Mouse (Mus musculus) embryonic facial prominence, embryonic 12.5 days (tissue): ENCODE measurements at regions not wholly inside any gene's neighbourhood (a gene's known extent, or its start where the extent isn't known, plus 50 kb on each side); places are given as distances from the start of the nearest gene placed in this dataset.

ENCODE experiments used
- ATAC-seq: fragments of 200-750 bp; cut with Nextera tagmentation; 2 replicates; pipeline ENCODE4 v1.8.0; 2017; ENCODE audit not compliant: insufficient number of reproducible peaks, insufficient read depth, low FRiP score, low TSS enrichment
- H3K27ac ChIP-seq: fragments of 300-500 bp; sonication (generic); 2 replicates; pipeline ENCODE4 v1.5.1; 2016; ENCODE audit warnings: mild to moderate bottlenecking
- H3K27me3 ChIP-seq: fragments of 300-500 bp; sonication (generic); 2 replicates; pipeline ENCODE4 v1.6.1; 2016; ENCODE audit warnings: mild to moderate bottlenecking, moderate library complexity
- H3K36me3 ChIP-seq: fragments of 300-500 bp; sonication (generic); 2 replicates; pipeline ENCODE4 v1.6.1; 2016; ENCODE audit warnings: mild to moderate bottlenecking
- H3K4me1 ChIP-seq: fragments of 300-500 bp; sonication (generic); 2 replicates; pipeline ENCODE4 v1.6.1; 2016
- H3K4me2 ChIP-seq: fragments of 300-500 bp; sonication (generic); replicated peaks from 2 replicates; pipeline ENCODE4 v1.6.1; 2016; ENCODE audit warnings: mild to moderate bottlenecking, moderate library complexity
- H3K4me3 ChIP-seq: fragments of 300-500 bp; sonication (generic); 2 replicates; pipeline ENCODE4 v1.5.1; 2016; ENCODE audit warnings: mild to moderate bottlenecking
- H3K9ac ChIP-seq: fragments of 300-500 bp; sonication (generic); 2 replicates; pipeline ENCODE4 v1.6.1; 2016; ENCODE audit warnings: mild to moderate bottlenecking, moderate library complexity
- H3K9me3 ChIP-seq: fragments of 300-500 bp; sonication (generic); 2 replicates; pipeline ENCODE4 v1.6.1; 2016; ENCODE audit warnings: mild to moderate bottlenecking, moderate library complexity
- WGBS: fragments of 180-500 bp; shearing (Covaris S2); methylation state at CpG from one replicate; pipeline ENCODE4 v1.1.7; 2016; 5-methylcytosine and 5-hydroxymethylcytosine counted together

DNA sequence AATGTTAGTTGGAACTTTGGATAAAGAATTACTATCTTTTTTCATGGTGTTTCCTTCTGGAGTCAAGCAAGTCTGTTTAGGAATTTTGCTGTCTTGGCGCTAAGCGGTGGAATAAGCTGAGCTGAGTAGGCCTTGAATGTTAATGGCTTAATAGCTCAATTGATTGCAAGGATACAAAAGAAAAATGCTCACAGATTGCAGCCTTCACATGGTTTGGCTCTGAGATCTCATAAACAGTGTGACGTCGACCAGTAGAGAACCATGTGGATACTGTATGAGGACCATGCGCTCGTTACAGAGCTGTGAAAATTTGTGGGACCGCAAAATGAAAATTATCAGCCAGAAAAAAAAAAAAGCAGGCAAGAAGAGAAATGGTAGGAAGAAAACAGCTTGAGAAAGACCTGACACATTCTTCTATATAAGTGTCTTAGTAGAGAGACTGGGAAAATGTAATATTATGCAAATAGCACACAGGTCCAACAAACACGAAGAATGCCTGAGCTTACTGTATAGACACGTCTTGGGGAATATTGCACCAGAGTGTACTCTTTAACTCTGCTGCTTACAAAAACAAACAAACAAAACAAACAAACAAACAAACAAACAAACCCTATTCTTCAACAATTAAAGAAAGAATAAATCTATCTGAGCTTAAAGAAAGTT is 766.9 kb downstream of the Cypt12 start:
- H3K27me3 ChIP-seq: no peaks in the 10 kb centered on the region
- no peak overlapping the region for H3K27ac ChIP-seq
- no peak overlapping the region for H3K9ac ChIP-seq
- 93% methylated on average over 9 of the region's 9 CpGs for WGBS
- H3K9me3 ChIP-seq: no peaks in the 10 kb centered on the region
- H3K4me3 ChIP-seq: no peak overlapping the region
- H3K4me2 ChIP-seq: no peak overlapping the region
- no peaks in the 10 kb centered on the region for H3K36me3 ChIP-seq
- ATAC-seq: no peak
- H3K4me1 ChIP-seq: no peaks in the 10 kb centered on the region

GRCm38 (mm10) chr3:18715776-18716175 is 767.6 kb downstream of the Cypt12 start:
- no peak for ATAC-seq
- Histone ChIP-seq H3K27ac (no peak overlapping the region), H3K27me3 (no peaks in the 10 kb centered on the region), H3K4me2 (no peak overlapping the region), H3K4me3 (no peak overlapping the region), H3K9me3 (no peaks in the 10 kb centered on the region), H3K9ac (no peak overlapping the region), H3K36me3 (no peaks in the 10 kb centered on the region), H3K4me1 (no peaks in the 10 kb centered on the region)
- WGBS: 88% methylated on average over 5 of the region's 5 CpGs

DNA sequence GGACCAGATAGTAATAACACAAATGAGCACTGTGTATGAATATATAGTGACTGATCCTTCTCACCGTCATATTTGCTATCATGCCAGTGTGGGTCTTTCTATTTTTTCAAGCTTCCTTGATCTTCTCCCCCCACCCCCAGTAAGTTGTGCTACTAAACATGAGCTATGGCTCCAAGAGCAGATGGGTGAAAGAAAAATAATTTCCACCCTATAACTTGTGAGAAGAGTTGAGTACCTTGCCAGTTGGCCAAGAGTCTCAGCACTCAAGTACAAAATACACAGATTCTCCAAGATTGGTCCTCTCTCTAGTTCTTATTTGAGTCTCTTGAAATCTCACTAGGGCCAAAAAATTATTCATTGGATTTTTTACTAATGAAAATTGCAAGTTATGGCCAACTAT is 777.3 kb downstream of the Cypt12 start:
- Histone ChIP-seq H3K36me3 (no peaks in the 10 kb centered on the region), H3K9ac (no peak overlapping the region), H3K4me3 (no peak overlapping the region), H3K27me3 (no peaks in the 10 kb centered on the region), H3K4me1 (no peaks in the 10 kb centered on the region), H3K27ac (no peak overlapping the region), H3K9me3 (no peaks in the 10 kb centered on the region), H3K4me2 (no peak overlapping the region)
- 95% methylated on average over 1 of the region's 1 CpGs for WGBS
- ATAC-seq: no peak

DNA sequence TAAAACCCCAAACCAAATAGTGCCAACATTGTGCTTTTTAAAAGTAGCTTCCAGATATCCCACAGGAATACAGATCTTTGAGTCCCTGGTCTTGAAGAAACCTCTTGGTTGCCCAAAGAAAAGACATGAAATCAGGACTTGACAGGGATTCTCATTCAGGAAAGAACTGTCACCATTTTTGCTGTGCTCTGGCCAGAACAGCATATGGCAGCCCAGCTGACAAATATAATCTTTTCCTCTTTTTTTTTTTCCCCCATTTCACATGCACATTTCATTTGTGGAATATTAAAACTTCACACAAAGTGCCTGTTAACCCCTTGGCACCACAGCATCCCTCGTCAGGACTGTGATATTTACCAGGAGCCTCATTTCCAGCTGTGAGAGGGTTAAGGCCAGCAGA is 783.0 kb downstream of the Cypt12 start:
- no peak for ATAC-seq

DNA sequence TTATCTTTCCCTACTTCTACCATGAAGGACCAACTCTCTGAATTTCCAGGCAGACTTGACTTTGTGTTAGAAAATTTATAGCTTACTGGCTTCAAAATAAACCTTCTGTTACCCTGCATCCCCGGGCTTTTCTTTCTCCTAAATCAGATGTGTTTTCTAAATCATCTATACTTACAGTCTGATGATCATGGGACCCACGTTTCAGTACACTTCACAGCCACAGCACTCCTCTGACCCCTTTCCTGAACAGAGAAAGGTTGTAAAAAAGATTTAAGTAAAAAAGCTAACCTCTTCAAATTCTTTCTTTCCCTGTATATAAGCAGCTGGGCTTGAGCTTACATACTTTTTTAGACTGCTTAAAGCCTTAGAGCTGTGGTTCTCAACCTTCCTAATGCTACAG is 783.5 kb downstream of the Cypt12 start:
- no peaks in the 10 kb centered on the region for H3K27me3 ChIP-seq
- no peak for ATAC-seq

More for the DNA sequence above, 783.0 kb downstream of the Cypt12 start:
- Histone ChIP-seq H3K27ac (no peak overlapping the region), H3K27me3 (no peaks in the 10 kb centered on the region), H3K9me3 (no peaks in the 10 kb centered on the region), H3K36me3 (no peaks in the 10 kb centered on the region), H3K4me3 (no peak overlapping the region), H3K4me1 (no peaks in the 10 kb centered on the region), H3K9ac (no peak overlapping the region), H3K4me2 (no peak overlapping the region)
- 53% methylated on average over 1 of the region's 1 CpGs for WGBS

GRCm38 (mm10) chr3:18733540-18733939 is 785.3 kb downstream of the Cypt12 start:
- no peaks in the 10 kb centered on the region for H3K9me3 ChIP-seq
- H3K36me3 ChIP-seq: no peaks in the 10 kb centered on the region
- H3K4me3 ChIP-seq: no peak overlapping the region
- H3K27ac ChIP-seq: no peak overlapping the region
- no peaks in the 10 kb centered on the region for H3K27me3 ChIP-seq
- 81% methylated on average over 1 of the region's 1 CpGs for WGBS
- no peak for ATAC-seq
- H3K4me1 ChIP-seq: no peaks in the 10 kb centered on the region
- no peak overlapping the region for H3K9ac ChIP-seq
- no peak overlapping the region for H3K4me2 ChIP-seq

More for the DNA sequence above, 783.5 kb downstream of the Cypt12 start:
- 70% methylated on average over 2 of the region's 2 CpGs for WGBS
- Histone ChIP-seq H3K36me3 (no peaks in the 10 kb centered on the region), H3K27ac (no peak overlapping the region), H3K9me3 (no peaks in the 10 kb centered on the region), H3K4me1 (no peaks in the 10 kb centered on the region), H3K4me2 (no peak overlapping the region), H3K9ac (no peak overlapping the region), H3K4me3 (no peak overlapping the region)

- H3K9me3 ChIP-seq: no peaks in the 10 kb centered on the region
- H3K4me1 ChIP-seq: no peaks in the 10 kb centered on the region
- no peak overlapping the region for H3K27ac ChIP-seq
- H3K4me2 ChIP-seq: no peak overlapping the region
- H3K36me3 ChIP-seq: no peaks in the 10 kb centered on the region
- ATAC-seq: no peak
- no peak overlapping the region for H3K9ac ChIP-seq
- no peak overlapping the region for H3K4me3 ChIP-seq
- H3K27me3 ChIP-seq: no peaks in the 10 kb centered on the region
Measured at GRCm38 (mm10) chr3:18738946-18739345, 790.7 kb downstream of the Cypt12 start.

DNA sequence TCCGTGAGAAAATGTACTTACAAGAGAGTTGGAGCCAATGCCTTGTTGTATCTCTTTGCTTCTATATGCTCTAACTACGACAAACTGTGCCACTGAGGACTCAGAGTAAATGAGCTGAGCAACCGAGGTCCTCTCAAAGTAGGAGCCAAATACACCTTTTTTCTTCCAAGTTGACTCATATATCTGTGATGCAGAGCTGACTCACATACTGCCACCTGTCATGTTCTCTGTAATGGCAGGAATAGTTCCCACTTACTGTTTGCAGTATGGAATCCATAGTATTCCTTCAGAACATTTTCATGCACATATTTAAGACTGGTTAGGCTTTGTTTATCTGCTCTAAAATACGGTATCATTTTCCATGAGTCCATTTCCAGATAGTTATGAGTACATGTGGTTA is 792.1 kb downstream of the Cypt12 start:
- H3K9me3 ChIP-seq: no peaks in the 10 kb centered on the region
- no peak for ATAC-seq
- WGBS: 87% methylated on average over 4 of the region's 4 CpGs
- no peaks in the 10 kb centered on the region for H3K27me3 ChIP-seq
- H3K4me1 ChIP-seq: no peaks in the 10 kb centered on the region
- no peak overlapping the region for H3K4me3 ChIP-seq
- H3K27ac ChIP-seq: no peak overlapping the region
- H3K36me3 ChIP-seq: no peaks in the 10 kb centered on the region
- H3K9ac ChIP-seq: no peak overlapping the region
- no peak overlapping the region for H3K4me2 ChIP-seq

- Histone ChIP-seq H3K27me3 (no peaks in the 10 kb centered on the region), H3K4me2 (no peak overlapping the region), H3K4me3 (no peak overlapping the region), H3K9ac (no peak overlapping the region), H3K36me3 (no peaks in the 10 kb centered on the region), H3K4me1 (no peaks in the 10 kb centered on the region), H3K27ac (no peak overlapping the region), H3K9me3 (no peaks in the 10 kb centered on the region)
- WGBS: 91% methylated on average over 2 of the region's 2 CpGs
- ATAC-seq: no peak
Measured at GRCm38 (mm10) chr3:18743474-18743873, 795.3 kb downstream of the Cypt12 start.

GRCm38 (mm10) chr3:18744216-18744615 is 796.0 kb downstream of the Cypt12 start:
- no peaks in the 10 kb centered on the region for H3K36me3 ChIP-seq
- no peak overlapping the region for H3K4me3 ChIP-seq
- H3K9me3 ChIP-seq: no peaks in the 10 kb centered on the region
- ATAC-seq: no peak
- no peak overlapping the region for H3K4me2 ChIP-seq
- H3K4me1 ChIP-seq: no peaks in the 10 kb centered on the region
- H3K9ac ChIP-seq: no peak overlapping the region
- H3K27me3 ChIP-seq: no peaks in the 10 kb centered on the region
- 88% methylated on average over 3 of the region's 3 CpGs for WGBS
- H3K27ac ChIP-seq: no peak overlapping the region

DNA sequence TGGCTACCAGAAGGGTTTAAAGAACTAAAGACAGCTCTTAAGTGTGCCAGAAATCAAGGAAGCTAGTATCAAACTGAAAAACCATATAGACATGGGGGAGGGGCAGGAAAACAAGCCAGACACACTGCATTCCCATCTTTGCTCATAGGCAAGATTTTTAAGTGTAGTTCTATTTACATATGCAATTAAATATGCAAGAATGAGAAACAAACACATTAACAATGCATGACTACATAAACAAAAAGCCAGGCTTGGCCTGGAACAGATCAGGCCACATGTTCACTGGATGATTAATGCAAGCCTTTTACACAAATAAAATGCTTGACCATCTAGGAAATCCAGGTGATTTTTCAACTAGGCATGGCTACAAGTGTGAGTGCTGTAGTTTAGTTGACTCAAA is 798.0 kb downstream of the Cypt12 start:
- no peaks in the 10 kb centered on the region for H3K36me3 ChIP-seq
- H3K9ac ChIP-seq: no peak overlapping the region
- H3K4me3 ChIP-seq: no peak overlapping the region
- H3K9me3 ChIP-seq: no peaks in the 10 kb centered on the region
- no peaks in the 10 kb centered on the region for H3K4me1 ChIP-seq
- no peaks in the 10 kb centered on the region for H3K27me3 ChIP-seq
- H3K27ac ChIP-seq: no peak overlapping the region
- no peak for ATAC-seq
- H3K4me2 ChIP-seq: no peak overlapping the region

- H3K9me3 ChIP-seq: no peaks in the 10 kb centered on the region
- no peak overlapping the region for H3K9ac ChIP-seq
- ATAC-seq: no peak
- H3K36me3 ChIP-seq: no peaks in the 10 kb centered on the region
- WGBS: 53% methylated on average over 2 of the region's 2 CpGs
- H3K4me1 ChIP-seq: no peaks in the 10 kb centered on the region
- H3K4me3 ChIP-seq: no peak overlapping the region
- H3K4me2 ChIP-seq: no peak overlapping the region
- no peaks in the 10 kb centered on the region for H3K27me3 ChIP-seq
- H3K27ac ChIP-seq: no peak overlapping the region
Measured at GRCm38 (mm10) chr3:18746898-18747297, 798.7 kb downstream of the Cypt12 start.
